Mouse (Mus musculus) cerebellum, adult 2 months (tissue): ENCODE measurements around the gene St6galnac3.

Source experiments
- CTCF ChIP-seq: fragments of 200-500 bp; IDR thresholded peaks from 2 replicates; pipeline ENCODE4 v1.5.1; 2011; ENCODE audit warnings: low read depth, mild to moderate bottlenecking, control low read depth, low read length, moderate library complexity, borderline replicate concordance; ENCODE audit not compliant: insufficient read depth
- POLR2A ChIP-seq: fragments of 200-500 bp; IDR thresholded peaks from 2 replicates; pipeline ENCODE4 v1.6.1; 2011; ENCODE audit warnings: low read length, control low read depth, borderline replicate concordance; ENCODE audit not compliant: insufficient read depth

DNA sequence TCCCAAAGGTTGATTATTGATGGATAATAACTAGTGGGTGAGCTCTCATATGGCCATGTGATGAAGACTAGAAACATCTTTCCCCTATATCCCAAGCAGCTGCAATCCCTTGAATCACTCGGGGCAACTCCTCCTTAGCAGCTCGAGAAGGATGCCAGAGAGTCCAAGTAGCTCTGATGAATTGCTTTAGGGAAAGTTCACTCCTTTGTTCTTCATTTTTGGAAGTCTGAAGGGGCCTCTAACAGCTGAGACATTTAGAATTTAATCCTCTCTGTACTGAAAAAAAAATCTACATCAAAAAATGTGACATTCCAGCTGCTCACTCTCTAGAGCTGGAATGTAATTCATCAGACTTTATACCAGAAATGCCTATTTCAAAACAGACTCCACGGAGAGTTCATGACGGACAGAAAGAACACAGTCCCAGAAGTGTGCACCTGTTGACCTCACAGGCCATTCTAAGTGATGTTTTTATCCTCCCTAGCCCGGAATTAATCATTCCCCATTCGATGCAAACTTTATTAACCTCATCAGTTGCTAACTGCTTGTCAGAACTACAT is 211.4 kb downstream of the St6galnac3 start:
- TF ChIP-seq CTCF (no peak), POLR2A (no peak)
